Mouse (Mus musculus) kidney, adult 8-10 months (tissue): Measurements from ENCODE around the gene Chd8.

Experiments
- DNase-seq, 2 experiments: peaks; one replicate each; pipeline ENCODE4 v3.0.0; 2022

Chd8 gene

DNA sequence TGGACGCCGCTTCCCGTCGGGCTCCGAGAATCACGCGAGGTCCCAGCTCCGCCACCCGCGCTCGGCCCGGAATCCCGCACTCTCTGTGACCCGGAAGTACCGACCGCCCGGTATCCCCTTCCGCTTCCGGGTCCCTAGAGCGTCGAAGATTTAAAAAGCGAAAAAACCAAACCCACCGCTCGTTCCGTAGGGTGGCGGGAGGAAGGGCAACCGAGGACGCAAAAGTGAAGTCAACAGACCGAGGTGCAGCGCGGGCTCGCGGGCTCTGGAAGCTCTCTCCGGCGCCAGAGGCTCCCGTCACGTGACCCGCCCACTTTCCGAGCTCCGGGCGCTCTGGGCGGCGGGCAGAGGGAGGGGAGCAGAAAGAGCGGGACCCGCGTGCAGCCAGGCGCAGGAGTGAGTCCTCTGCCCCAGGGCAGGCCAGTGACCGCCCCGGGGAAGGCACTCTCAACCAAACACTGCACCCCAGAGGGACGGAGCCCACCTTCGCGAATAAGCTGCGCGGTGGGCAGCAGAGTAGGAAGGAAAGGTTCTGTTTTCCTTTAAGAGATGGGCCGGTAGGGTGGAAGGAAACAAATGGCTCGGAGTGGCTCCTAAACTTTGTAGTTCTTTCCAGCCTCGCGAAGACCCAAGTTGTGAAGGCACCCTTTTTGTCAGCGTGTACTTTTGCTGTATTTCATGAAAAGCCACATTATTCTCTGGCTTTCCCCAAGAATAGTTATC is 60.3 kb downstream of the Chd8 start, which contains the start of gene Supt16:
TSS of gene Supt16 (minus strand) at position 261 of the 723 bp plus-strand sequence.
- peak; percentile 72 to 76 for DNase-seq

DNA sequence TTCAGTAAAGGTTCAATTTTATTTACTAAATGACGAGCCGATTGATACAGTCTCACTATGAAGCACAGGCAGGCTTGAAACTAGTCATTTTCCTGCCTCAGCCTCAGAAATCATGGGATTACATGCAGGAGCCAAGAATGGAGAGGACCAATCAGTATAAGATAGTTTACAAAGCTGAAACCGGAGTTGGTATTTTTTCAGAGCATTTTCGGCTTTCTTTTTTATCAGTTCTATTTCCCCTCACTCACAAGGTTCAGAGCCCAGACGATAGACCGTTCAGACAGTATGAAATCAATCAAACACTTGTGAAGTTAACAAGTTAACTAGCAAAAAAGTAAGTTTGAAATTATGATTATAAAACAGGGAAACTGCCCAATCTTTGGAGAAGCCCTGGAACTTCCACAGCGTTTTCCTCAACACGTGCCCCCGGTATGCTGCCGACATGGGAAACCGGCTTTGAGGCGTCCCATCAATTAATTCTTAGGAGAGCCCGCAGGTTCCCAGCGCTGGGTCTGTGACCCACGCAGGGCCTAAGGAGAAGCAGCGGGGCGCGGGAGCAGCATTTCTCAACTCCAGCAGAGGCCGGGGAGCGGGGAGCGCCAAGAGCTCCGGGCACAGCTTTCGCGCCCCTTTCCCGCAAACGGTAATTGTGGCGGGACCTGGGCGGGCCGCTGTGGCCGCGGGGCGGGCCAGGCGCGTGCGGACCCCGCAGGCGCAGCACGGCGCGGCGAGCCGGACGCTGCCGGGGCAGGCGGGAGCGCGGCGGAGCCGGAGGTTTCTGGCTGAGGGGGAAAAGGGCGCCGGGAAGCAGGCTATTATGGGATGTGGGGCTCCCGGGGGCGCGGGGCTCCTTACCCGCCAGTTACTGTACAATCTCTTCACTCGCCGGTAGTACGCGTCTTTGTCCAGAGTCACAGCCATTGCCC is 61.1 kb downstream of the Chd8 start:
- no peak for DNase-seq

- peak; percentile 23 to 60 for DNase-seq
Measured at GRCm38 (mm10) chr14:52195691-52196090, 61.9 kb downstream of the Chd8 start.

GRCm38 (mm10) chr14:52190740-52191359 is 66.7 kb downstream of the Chd8 start:
- DNase-seq = peak; percentile 14 to 33

GRCm38 (mm10) chr14:52189519-52189918 is 68.1 kb downstream of the Chd8 start:
- no peak for DNase-seq

DNA sequence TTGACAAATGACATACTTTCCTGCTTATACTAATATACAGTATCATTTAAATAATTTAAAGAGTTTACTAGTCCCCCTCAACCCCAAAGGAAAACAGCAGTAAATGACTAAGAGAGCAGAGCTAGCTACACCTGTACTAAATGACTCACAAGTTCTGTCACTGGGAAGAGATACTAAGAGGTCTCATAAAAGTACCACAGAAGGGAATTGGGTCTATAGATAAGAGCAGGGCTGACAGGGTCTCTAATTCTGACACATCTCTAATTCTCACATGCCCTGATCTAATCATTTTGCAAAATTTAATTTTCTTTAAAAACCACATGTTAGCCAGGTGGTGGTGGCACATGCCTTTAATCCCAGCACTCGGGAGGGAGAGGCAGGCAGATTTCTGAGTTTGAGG is 68.8 kb downstream of the Chd8 start:
- DNase-seq = no peak

DNA sequence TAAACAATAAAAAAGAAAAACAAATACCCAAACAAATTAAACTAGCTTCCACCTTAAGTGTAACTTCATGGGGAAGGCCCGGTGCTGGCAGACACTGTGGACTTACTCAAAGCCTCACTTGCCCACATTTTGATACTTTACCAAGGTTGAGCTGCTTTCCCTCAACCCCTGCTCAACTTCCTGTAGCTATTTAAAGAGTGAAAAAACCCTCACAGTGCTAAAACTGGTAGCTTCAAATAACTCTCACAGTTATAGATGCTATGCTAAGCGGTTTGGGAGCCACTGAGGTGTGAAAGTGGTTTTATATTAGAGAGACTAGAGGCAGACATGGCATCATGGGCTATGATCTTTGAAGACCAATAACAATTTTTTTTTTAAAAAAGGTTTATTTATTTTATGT is 91.0 kb downstream of the Chd8 start:
- no peak for DNase-seq

GRCm38 (mm10) chr14:52160911-52161310 is 96.7 kb downstream of the Chd8 start:
- DNase-seq = no peak

DNA sequence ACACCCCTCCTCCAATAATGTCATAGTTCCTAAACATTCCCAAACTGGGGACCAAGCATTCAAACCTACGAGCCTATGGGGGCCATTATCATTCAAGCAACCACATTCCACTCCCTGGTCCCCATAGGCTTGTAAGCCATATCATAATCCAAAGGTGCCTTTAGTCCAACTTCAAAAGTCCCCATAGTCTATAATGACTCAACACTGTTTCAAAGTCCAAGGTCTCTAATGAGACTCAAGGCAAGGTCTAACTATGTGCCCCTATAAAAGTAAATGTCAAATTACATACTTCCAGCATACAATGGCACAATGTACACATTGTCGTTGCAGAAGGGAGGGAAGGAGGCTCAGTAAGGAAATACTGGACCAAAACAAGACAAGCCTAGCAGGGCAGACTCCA is 102.6 kb downstream of the Chd8 start:
- DNase-seq = no peak

DNA sequence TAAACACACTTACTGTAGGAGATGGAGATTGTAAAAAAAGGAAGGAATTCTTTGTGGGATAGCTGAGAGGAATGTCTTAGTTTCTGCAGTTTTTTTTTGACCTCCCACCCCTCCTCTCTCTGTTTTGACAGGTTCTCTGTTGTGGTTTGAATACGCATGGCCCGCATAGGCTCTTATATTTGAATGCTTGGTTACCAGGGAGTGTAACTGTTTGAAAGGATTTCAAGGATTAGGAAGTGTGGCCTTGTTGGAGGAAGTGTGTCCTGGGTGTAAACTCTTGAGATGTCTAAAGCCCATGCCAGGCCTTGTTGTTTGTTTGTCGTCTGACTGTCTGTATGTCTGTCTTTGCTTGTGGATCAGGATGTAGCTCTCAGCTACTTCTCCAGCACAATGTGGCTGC is 105.0 kb downstream of the Chd8 start:
- DNase-seq = no peak

DNA sequence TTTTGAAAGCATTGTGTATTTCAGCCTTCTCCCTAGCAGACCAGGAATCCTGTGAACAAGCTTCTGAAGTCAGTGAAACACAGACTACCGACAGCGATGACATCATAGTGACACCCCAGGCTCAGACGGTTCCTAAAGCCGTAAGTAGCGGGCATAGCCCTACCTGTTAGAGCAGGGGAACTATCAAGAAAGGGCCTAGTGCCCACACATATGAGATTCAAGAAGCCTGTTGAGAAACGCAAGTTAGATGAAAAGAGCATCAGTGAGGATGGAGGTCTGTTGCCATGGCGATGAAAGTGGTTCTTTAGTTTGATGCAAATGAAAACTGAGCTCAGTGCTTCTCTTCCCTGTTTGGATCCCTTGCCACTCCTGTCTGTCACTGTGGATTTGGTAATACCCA is 105.4 kb downstream of the Chd8 start:
- no peak for DNase-seq

DNA sequence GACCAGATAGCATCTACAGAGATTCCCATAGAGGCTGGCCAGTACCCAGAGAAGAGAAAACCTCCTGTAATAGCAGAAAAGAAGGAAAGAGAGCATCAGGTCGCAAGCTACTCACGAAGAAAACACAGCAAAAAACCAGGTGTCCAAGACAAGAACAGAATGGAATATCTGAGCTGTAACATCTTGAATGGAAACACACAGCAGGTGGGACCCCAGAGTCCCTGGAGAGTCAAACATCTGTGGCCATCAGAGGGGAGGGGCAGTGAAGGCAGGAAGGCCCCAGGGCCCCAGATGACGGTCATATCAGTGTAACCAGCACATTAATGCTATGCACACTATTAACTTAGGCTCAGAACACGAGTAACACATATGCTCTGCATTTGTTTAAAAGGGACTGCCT is 107.7 kb downstream of the Chd8 start:
- DNase-seq = no peak
